Mouse (Mus musculus) ES-Bruce4 (cell line): ENCODE results near the gene Resp18.

Source experiments
- CTCF ChIP-seq: IDR thresholded peaks from one replicate; pipeline ENCODE4 v1.8.1; 2011; ENCODE audit warnings: low read depth, low read length
- EP300 ChIP-seq: IDR thresholded peaks from 2 replicates; pipeline ENCODE4 v1.6.1; 2011; ENCODE audit warnings: low read depth, low read length; ENCODE audit not compliant: insufficient read depth
- POLR2A ChIP-seq: IDR thresholded peaks from one replicate; pipeline ENCODE4 v1.8.1; 2011; ENCODE audit warnings: low read length; ENCODE audit not compliant: insufficient read depth

DNA sequence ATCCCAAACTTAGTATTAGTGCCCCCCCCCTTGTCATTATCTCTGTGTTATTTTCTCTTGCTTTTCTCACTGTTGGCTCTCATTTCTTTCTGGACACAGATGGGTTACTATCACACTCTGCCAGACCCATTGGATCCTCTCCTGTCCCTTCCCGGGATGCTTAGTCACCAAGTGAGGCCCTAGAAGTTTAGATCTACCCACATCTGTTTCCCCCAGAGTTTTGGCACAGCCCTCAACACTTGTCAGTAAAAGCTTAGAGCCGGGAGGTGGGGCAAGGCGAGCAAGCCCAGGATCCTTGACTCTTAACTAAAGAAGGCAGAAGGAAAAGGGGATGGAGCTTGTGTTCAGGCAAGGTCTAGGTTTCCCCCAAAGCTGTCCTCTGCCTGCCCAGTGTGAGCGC, 49.1 kb downstream of the Resp18 start:
- no peak for TF ChIP-seq POLR2A
- TF ChIP-seq CTCF, result no peak
- no peak for TF ChIP-seq EP300
